Mouse (Mus musculus): Measurements from ENCODE around the gene Vps4a.

Gene Vps4a

DNA sequence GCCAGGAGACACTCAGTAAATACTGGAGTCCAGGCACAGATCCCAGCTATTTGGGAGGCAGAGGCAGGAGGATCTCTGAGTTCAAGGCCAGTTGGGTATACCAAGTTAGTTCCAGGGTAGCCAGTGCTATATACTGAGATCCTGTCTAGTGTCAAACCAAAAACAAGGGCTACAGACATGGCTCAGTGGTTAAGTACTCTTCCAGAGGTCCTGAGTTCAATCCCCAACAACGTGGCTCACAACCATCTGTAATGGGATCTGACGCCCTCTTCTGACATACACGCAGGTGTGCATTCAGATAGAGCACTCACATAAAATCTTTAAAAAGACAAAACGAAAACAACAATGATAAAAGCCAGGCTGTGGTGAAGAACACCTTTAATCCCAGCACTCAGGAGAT is 18.5 kb downstream of the Vps4a start:
- DNase-seq: no peak

DNA sequence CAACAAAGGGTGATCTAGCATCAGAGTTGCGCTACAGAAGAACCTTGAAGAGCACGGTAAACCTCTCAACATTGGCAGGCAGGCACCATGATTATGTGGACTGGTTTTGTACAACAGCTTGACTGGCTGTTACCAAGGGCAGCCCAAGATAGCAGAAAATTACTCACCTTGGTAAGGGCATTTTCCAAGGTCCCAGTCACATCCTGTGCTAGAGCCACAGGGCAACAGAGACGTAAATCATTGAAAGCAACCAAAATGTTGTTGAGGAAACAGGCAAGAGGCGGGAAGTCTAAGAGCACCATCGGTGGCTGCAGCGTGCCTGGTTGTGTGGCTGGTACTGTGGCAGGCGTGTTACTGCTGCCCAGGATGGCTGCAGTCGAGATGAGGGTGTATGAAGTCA is 21.0 kb downstream of the Vps4a start:
- no peak for DNase-seq

DNA sequence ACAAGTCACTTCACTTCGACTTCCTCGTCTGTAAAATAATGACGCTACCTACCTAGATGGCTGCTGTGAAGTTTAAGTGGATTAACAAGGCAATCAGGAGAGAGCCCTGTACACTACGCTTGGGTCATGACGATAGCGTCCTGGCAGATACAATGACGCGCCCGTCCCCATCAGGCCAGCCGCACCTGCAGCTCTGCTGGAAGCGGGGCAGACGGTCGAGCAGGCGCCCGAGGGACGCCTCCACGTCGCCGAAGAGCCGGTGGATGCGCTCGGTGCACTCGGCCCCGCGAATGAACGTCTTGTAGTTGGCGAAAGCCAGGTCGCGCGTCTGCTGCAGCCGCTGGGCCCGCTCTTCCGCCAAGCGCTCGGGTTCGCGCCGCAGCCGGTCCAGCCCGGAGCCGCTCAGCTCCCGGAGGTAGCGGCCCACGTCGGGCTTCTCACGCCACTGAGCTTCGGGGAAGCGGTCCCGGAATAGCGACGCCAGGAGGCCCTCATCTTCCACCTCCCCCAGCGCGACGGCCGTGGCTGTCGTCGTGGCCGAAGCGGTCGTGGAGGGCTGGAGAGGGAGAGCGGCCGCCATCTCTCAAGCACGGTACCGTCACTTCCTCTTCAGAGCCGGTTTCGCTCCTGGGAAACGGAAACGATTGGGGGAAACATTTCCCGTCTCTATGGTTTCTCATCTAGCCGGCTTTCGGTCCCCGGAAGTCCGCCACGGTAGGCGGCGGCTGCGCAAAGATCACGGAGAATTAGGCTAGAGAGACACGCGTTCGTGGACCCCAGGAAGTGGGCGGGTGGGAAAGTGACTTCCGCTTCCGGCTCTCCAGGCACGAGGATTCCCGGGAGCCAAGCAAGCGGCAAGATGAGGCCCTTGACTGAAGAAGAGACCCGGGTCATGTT is 25.3 kb downstream of the Vps4a start, which contains the start of the genes Cog8 and Nip7:
Gene Cog8 (minus strand): TSS at position 614 of the 897 bp plus-strand sequence.
Gene Nip7 (plus strand): TSS at position 802 of the 897 bp plus-strand sequence.
- DNase-seq: peak; percentile 95

DNA sequence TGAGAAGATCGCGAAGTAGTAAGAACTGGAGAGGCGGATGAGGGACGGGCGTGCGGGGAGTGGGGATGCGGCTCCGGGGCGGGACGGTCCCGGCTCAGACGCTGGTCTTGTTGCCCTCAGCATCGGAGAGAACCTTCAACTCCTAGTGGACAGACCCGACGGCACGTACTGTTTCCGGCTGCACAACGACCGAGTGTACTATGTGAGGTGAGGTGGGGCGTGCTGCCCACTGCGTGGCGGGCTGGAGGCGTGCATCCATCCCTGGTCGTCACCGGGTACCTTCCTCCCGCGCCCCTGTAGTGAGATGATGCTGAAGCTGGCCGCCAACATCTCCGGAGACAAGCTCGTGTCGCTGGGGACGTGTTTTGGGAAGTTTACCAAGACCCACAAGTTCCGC is 25.9 kb downstream of the Vps4a start:
- DNase-seq: no peak

DNA sequence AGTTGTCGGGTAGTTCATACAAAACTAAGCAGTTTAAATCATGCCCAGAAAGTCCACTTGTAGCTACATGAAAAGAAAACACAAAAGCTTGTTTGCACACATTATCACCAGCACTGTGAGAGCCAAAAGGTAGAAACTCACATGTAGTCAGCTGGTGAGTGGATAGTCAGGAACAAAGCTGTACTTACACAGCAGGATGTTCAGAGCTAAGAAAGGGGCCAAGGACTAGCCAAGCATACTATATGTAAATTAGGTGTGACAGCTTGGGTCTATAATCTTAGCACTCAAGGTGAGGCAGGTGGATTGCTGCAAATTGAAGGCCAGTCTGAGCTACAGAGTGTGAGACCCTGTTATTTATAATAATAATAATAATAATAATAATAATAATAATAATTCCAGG is 31.6 kb downstream of the Vps4a start:
- no peak for DNase-seq

DNA sequence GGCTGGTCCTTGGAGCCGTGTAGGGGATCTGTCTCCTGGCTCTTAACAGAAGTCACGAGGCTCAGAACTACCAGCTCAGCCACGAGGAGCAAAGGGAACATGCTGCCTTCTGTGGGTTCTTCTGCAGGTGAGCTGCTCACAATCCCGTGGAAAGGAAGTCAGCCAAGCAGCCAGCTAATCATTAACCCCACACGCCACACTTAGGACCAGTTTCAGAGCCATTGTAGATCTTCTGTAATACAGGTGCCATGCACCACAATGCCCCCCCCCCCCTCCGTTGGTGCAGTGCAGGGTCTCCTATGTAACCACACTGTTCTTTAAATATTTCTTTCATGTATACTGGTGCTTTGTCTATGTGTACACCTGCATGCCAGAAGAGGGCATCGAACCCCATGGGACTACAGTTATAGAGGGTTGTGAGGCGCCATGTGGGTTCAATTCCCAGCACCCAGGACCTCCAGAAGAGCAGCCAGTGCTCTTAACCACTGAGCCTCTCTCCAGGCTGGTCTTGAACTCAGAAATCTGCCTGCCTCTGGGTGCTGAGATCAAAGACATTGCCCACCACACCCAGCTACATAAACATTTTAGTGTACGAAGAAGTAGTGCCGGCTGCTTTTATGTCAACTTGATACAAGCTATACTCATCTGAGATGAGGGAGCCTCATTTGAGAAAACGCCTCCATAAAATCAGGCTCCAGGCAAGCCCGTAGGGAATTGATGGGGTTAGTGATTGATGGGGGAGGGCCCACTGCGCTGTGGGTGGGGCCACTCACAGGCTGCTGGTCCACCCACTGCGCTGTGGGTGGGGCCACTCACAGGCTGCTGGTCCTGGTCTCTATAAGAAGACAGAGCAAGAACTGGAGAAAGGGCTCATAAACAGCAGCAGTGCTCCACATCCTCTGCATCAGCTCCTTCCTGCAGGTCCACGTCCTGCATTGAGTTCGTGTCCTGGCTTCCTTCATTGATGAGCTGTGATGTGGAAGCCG is 34.8 kb downstream of the Vps4a start, which contains the start of gene Tmed6:
Gene Tmed6 (minus strand): TSS at position 134 of the 986 bp plus-strand sequence.
- DNase-seq: no peak

DNA sequence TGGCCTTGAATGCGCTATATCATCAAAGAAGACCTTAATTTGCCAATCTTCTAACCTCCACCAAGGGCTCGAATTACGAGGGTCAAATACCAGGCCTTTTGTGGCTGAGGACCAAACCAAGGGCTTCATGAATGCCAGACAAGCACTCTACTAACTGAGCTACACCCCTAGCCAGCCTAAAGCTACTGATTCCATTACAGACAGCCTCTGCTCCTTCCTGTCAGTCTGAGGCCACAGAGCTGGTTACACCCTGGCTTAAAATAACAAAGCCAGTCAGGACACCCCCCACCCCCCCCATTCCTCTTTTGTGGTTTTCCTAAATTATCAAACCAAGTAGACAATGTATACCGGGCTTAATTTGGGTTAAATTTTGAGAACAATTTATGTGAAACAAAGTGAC is 42.7 kb downstream of the Vps4a start:
- no peak for DNase-seq

DNA sequence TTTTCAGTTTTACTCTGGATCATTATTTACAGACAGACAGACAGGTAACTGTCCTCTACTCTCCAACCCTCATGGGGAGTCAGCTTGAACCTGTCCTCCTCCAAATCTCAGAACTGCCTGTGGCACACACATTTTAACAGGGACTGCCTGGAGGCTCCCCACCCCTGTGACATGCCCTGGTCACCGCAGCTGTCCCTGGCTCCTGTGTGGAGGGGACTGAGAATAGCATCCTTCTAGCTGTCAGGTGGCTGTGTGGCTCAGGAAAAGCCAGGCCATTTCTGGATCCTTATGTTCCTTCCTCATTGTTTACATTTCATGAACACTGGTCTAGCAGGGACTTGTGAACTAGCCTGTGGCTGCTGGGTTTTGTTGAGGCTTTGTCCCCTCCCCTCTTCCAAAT is 43.1 kb downstream of the Vps4a start:
- no peak for DNase-seq

DNA sequence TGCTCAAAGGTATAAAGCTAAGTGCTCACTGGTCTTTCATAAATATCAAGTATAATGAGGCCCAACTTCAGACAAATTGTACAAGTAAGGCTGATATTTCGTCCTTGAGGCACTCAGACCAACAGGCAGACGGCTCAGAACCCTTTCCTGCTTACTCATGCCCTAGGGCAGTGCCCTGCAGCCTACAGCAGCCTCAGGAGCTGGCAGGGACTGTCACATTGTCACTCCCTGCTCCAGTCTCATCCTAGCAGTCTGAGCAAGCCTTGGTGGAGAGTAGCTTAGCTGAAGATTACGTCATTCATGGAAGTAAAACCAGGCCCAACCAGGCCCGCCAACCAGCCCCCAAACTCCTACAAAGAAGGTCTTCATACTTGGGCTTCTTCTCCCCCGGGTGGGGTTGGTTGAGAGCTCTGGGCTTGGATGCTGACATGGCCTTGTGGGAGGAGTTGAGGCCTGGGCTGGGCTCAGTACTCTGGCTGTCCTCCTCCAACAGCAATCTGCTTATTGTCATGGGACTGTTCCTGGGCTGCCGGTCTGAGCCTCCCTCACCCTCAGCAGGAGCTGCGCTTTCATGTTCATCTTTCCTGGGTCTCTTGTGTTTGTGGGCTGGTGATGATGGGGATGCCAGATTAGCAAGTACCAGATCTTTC is 45.3 kb downstream of the Vps4a start:
- no peak for DNase-seq

DNA sequence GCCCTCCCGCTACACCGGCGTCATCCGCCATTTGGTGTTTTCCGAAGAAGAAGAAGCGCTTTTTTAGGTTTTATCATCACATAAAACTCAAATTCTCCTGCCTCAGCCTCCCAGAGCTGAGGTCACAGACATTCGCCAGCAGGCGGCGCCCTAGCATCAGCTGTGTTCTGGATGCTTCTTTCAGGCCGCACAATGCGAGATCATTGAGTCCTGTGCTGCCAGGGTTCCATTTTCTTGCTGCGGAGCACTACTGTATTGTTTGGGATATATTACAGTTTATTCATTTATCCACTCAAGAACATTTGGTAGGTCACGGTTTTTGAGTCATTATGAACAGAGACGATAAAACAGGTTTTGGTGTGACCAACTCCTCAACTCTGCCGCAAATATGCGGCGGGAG is 54.3 kb downstream of the Vps4a start:
- DNase-seq: no peak

DNA sequence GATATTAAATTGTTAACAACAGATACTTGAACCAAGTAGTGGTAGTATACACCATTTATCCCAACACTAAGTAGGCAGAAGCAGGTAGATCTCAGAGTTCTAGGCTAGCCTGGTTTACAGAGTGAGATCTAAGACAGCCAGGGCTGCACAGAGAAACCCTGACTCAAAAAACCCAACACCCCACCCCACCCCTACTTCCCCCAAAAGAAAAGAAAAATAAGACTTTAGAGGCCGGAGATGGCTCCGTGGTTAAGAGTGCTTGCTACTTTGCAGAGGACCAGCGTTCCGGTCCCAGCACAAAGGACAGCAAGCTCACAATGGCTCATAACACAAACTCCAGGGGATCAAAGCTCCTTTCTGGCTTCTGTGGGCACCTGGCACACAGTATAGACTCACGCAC is 55.0 kb downstream of the Vps4a start:
- DNase-seq: no peak

DNA sequence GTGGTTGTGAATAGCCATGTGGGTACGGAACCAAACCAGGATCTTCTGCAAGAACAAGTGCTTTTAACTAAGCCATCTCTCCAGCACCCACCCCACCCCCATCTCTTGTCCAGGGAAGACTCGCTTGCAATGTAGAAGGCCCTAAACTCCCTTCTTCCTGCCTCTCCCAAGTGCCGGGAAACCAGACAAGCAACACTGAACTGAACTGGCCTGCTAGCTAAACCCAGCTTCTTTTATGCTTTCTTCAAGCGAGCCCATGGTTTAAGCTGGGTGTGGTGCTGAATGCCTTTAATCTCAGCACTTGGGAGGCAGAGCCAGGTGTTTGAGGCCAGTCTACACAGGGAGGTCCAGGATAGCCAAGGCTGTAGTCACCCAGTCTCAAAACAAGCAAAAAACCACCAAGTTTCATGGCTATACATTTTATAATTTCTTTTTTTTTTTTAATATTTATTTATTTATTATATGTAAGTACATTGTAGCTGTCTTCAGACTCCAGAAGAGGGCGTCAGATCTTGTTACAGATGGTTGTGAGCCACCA is 57.6 kb downstream of the Vps4a start:
- DNase-seq: no peak

DNA sequence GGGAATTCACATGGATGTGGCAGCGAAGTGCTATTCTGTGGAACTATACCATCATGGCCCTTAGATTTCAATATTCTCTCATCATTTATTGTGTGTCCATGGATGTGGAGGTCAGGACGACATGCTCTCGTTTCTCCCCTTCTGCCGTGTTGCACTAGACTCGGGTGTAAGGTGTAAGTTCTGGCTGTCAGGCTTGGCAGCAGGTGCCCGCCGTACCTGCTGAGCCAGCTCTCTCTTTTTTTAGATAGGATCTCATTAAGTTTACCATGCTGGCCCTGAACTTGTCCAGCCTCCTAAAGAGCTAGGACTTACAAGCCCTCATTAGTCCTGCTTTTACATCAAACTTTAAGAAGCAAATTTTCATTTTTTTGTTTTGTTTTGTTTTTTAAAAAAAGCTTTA is 59.5 kb downstream of the Vps4a start:
- DNase-seq: no peak
